Mouse (Mus musculus) left cerebral cortex, adult 8-10 months (tissue): Measurements from ENCODE around the gene Rpusd3. TPM values are rescaled to one million over a fixed set of nuclear protein-coding genes. Genes with fewer than 3 reads are reported as not detected.

Experiments used
- DNase-seq, 2 experiments: peaks; one replicate each; pipeline ENCODE4 v3.0.0; 2022; ENCODE audit warnings: low spot score in 2 of 2
- total RNA-seq, 4 experiments: library from RNA; stranded (reverse); gene quantifications; 2 replicates each; pipeline ENCODE4 v1.2.4; 2022

Rpusd3 gene
- 10 to 100 TPM; 16.0 to 22.1 (median 18.1) TPM for total RNA-seq

GRCm38 (mm10) chr6:113419199-113419587 is at the start of gene Rpusd3:
Rpusd3 (minus strand) TSS chr6:113419340.
- peak; percentile 91 to 98 for DNase-seq

- no peak for DNase-seq
Measured at GRCm38 (mm10) chr6:113468512-113468911, 49.4 kb upstream of the Rpusd3 start.

- no peak for DNase-seq
Measured at GRCm38 (mm10) chr6:113465602-113466001, 46.5 kb upstream of the Rpusd3 start.

- no peak for DNase-seq
Measured at GRCm38 (mm10) chr6:113464040-113464439, 44.9 kb upstream of the Rpusd3 start.

GRCm38 (mm10) chr6:113458635-113459034 is 39.5 kb upstream of the Rpusd3 start:
- DNase-seq: no peak

GRCm38 (mm10) chr6:113457952-113458534 is 38.9 kb upstream of the Rpusd3 start, which contains the start of gene Il17re:
Il17re (plus strand) TSS chr6:113458484.
- DNase-seq: no peak

GRCm38 (mm10) chr6:113455007-113455406 is 35.9 kb upstream of the Rpusd3 start:
- DNase-seq: no peak

- DNase-seq: no peak
Measured at GRCm38 (mm10) chr6:113451839-113452238, 32.7 kb upstream of the Rpusd3 start.

GRCm38 (mm10) chr6:113447639-113448038 is 28.5 kb upstream of the Rpusd3 start:
- no peak for DNase-seq

GRCm38 (mm10) chr6:113444207-113444965 is 25.2 kb upstream of the Rpusd3 start:
- no peak for DNase-seq

GRCm38 (mm10) chr6:113443091-113443490 is 24.0 kb upstream of the Rpusd3 start:
- DNase-seq: no peak

GRCm38 (mm10) chr6:113442442-113443090 is 23.4 kb upstream of the Rpusd3 start, which contains the start of gene Jagn1:
Jagn1 (plus strand) TSS chr6:113442569.
- peak; percentile 82 to 83 for DNase-seq

- DNase-seq: no peak
Measured at GRCm38 (mm10) chr6:113442087-113442441, 22.9 kb upstream of the Rpusd3 start.

- no peak for DNase-seq
Measured at GRCm38 (mm10) chr6:113441147-113441680, 22.1 kb upstream of the Rpusd3 start.

- DNase-seq: no peak
Measured at GRCm38 (mm10) chr6:113440686-113441085, 21.5 kb upstream of the Rpusd3 start.

GRCm38 (mm10) chr6:113438721-113439430 is 19.7 kb upstream of the Rpusd3 start:
- DNase-seq: no peak

GRCm38 (mm10) chr6:113437135-113437534 is 18.0 kb upstream of the Rpusd3 start:
- no peak for DNase-seq

GRCm38 (mm10) chr6:113435664-113436205 is 16.6 kb upstream of the Rpusd3 start, which contains the start of gene Cidec:
Cidec (minus strand) TSS chr6:113435760.
- no peak for DNase-seq

GRCm38 (mm10) chr6:113434691-113435090 is 15.6 kb upstream of the Rpusd3 start:
- DNase-seq: no peak

GRCm38 (mm10) chr6:113433661-113434060 is 14.5 kb upstream of the Rpusd3 start:
- no peak for DNase-seq

GRCm38 (mm10) chr6:113431801-113432200 is 12.7 kb upstream of the Rpusd3 start:
- DNase-seq: no peak
